Mouse (Mus musculus): ENCODE data around the gene Nthl1. TPM values are rescaled to one million over a fixed set of nuclear protein-coding genes. Genes with fewer than 3 reads are reported as not detected.
"Not testable (repeated sequence)": the region's sequence is repeated elsewhere in the genome, so short reads cannot be mapped to it uniquely, and the experiment has no call there.

Nthl1 gene
- total and polyA plus RNA-seq, 2 experiments: 8.1 to 11.5 TPM

GRCm38 (mm10) chr17:24651835-24652234 lies 19.4 kb downstream of the Nthl1 start:
- H3K79me2 ChIP-seq (ENCODE audit: control insufficient read depth, insufficient read depth, low read length): peaks cover 10% of the 10 kb centered on the region; the same call in 1 of the 2 replicates
- peaks cover 10% of the 10 kb centered on the region for H3K4me1 ChIP-seq (ENCODE audit: control insufficient read depth, insufficient read depth, low read length)
- H3K27ac ChIP-seq (replicated peaks; ENCODE audit: insufficient read depth, low read depth, low read length): no peak overlapping the region
- no peaks in the 10 kb centered on the region for H3K36me3 ChIP-seq (ENCODE audit: control insufficient read depth, insufficient read depth, low read length)
- TF ChIP-seq CTCF (IDR thresholded peaks at IDR 0.05; ENCODE audit: low read depth, low read length) (no peak), POLR2A (IDR thresholded peaks at IDR 0.05; ENCODE audit: extremely low read depth, insufficient read depth, low read length) (no peak)
- WGBS: 78% methylated on average over 3 of the region's 3 CpGs
- H3K9ac ChIP-seq (ENCODE audit: low read depth, low read length): no peak overlapping the region
- H3K27me3 ChIP-seq (ENCODE audit: control insufficient read depth, insufficient read depth, low read length): no peaks in the 10 kb centered on the region
- H3K4me3 ChIP-seq (ENCODE audit: insufficient read depth, low read depth, low read length): no peak overlapping the region
- DNase-seq (ENCODE audit: extremely low read depth, low read depth, low spot score): no peak

- Histone ChIP-seq H3K27ac (replicated peaks; ENCODE audit: insufficient read depth, low read depth, low read length) (no peak overlapping the region; the same call in 1 of the 2 replicates), H3K4me1 (ENCODE audit: control insufficient read depth, insufficient read depth, low read length) (peaks cover 14% of the 10 kb centered on the region), H3K9ac (ENCODE audit: low read depth, low read length) (peak overlapping the region; percentile 29; the same call in 1 of the 2 replicates), H3K36me3 (ENCODE audit: control insufficient read depth, insufficient read depth, low read length) (no peaks in the 10 kb centered on the region), H3K79me2 (ENCODE audit: control insufficient read depth, insufficient read depth, low read length) (peaks cover 7% of the 10 kb centered on the region; the same call in 1 of the 2 replicates), H3K4me3 (ENCODE audit: insufficient read depth, low read depth, low read length) (no peak overlapping the region), H3K27me3 (ENCODE audit: control insufficient read depth, insufficient read depth, low read length) (peaks cover 5% of the 10 kb centered on the region)
- TF ChIP-seq CTCF (IDR thresholded peaks at IDR 0.05; ENCODE audit: low read depth, low read length) (peak; percentile 96), POLR2A (IDR thresholded peaks at IDR 0.05; ENCODE audit: extremely low read depth, insufficient read depth, low read length) (no peak)
- 8% methylated on average over 19 of the region's 19 CpGs for WGBS
- peak; percentile 87 for DNase-seq (ENCODE audit: extremely low read depth, low read depth, low spot score)
These were observed 21.7 kb downstream of the Nthl1 start for GRCm38 (mm10) chr17:24653967-24654710.

- Histone ChIP-seq H3K27me3 (ENCODE audit: control insufficient read depth, insufficient read depth, low read length) (peaks cover 5% of the 10 kb centered on the region), H3K4me3 (ENCODE audit: insufficient read depth, low read depth, low read length) (no peak overlapping the region), H3K27ac (replicated peaks; ENCODE audit: insufficient read depth, low read depth, low read length) (no peak overlapping the region), H3K9ac (ENCODE audit: low read depth, low read length) (no peak overlapping the region), H3K4me1 (ENCODE audit: control insufficient read depth, insufficient read depth, low read length) (peaks cover 14% of the 10 kb centered on the region), H3K79me2 (ENCODE audit: control insufficient read depth, insufficient read depth, low read length) (peaks cover under 1% of the 10 kb centered on the region; the same call in 1 of the 2 replicates), H3K36me3 (ENCODE audit: control insufficient read depth, insufficient read depth, low read length) (no peaks in the 10 kb centered on the region)
- no peak for DNase-seq (ENCODE audit: extremely low read depth, low read depth, low spot score)
- TF ChIP-seq POLR2A (IDR thresholded peaks at IDR 0.05; ENCODE audit: extremely low read depth, insufficient read depth, low read length) (no peak), CTCF (IDR thresholded peaks at IDR 0.05; ENCODE audit: low read depth, low read length) (no peak)
- WGBS: 66% methylated on average over 4 of the region's 4 CpGs
These were observed 22.5 kb downstream of the Nthl1 start for GRCm38 (mm10) chr17:24654969-24655368.

DNA sequence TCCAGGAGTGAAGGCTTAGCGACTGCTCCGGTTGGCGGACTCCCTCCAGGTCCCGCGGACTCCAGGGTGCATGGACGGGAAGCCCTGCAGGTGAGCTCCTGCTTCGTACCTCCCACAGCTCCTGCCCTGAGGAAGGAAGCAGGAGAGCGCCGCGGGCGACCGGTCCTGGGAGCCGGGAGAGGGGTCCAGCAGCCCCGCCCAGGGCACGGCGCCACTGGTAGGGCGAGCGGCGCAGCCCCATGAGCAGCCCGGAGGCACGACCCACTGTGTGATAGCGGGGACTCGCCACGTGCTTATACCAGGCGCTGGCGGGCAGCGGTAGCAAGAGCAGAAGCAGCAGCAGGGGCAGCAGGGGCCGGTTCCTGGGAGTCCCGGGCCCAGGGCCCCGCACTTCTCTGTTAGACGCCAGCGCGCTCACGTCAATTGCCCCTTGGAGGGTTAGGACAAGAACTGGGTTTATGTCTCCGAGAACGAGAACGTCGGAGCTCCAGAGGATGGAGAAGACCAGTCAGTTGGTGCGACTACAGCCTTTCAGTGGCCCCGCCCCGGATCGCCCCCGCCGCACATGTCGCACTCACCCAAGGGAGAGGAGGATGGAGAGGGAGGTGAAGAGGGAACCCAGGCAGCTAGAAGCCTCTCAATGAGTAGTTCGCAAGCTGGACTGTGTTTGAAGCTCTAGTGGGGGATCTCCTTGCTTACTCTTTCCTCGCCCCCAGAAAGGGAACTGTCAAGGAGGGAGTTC lies 25.7 kb downstream of the Nthl1 start, which contains the start of gene Npw:
Gene Npw (minus strand): TSS at position 441 of the 742 bp plus-strand sequence.
- H3K27ac ChIP-seq (replicated peaks; ENCODE audit: insufficient read depth, low read depth, low read length): no peak within 1 kb of the TSS
- H3K9ac ChIP-seq (ENCODE audit: low read depth, low read length): peak within 1 kb of the TSS; percentile 26; the same call in 1 of the 2 replicates
- no peak for DNase-seq (ENCODE audit: extremely low read depth, low read depth, low spot score)
- WGBS: 11% methylated on average over 47 of the region's 47 CpGs
- H3K79me2 ChIP-seq (ENCODE audit: control insufficient read depth, insufficient read depth, low read length): no peaks in the 10 kb centered on the region
- TF ChIP-seq POLR2A (IDR thresholded peaks at IDR 0.05; ENCODE audit: extremely low read depth, insufficient read depth, low read length): no peak
- TF ChIP-seq CTCF (IDR thresholded peaks at IDR 0.05; ENCODE audit: low read depth, low read length): no peak
- H3K4me3 ChIP-seq (ENCODE audit: insufficient read depth, low read depth, low read length): peak within 1 kb of the TSS; percentile 8; the same call in 1 of the 2 replicates
- H3K4me1 ChIP-seq (ENCODE audit: control insufficient read depth, insufficient read depth, low read length): peaks cover 7% of the 10 kb centered on the region
- no peaks in the 10 kb centered on the region for H3K36me3 ChIP-seq (ENCODE audit: control insufficient read depth, insufficient read depth, low read length)
- H3K27me3 ChIP-seq (ENCODE audit: control insufficient read depth, insufficient read depth, low read length): peaks cover 5% of the 10 kb centered on the region

- not testable (repeated sequence) for H3K36me3 ChIP-seq (ENCODE audit: control insufficient read depth, insufficient read depth, low read length); H3K27me3 ChIP-seq (ENCODE audit: control insufficient read depth, insufficient read depth, low read length); H3K9ac ChIP-seq (ENCODE audit: low read depth, low read length); H3K4me3 ChIP-seq (ENCODE audit: insufficient read depth, low read depth, low read length); H3K27ac ChIP-seq (replicated peaks; ENCODE audit: insufficient read depth, low read depth, low read length); DNase-seq (ENCODE audit: extremely low read depth, low read depth, low spot score)
- H3K4me1 ChIP-seq (ENCODE audit: control insufficient read depth, insufficient read depth, low read length): peaks cover 15% of the 10 kb centered on the region
- 65% methylated on average over 7 of the region's 7 CpGs for WGBS
- peaks cover 16% of the 10 kb centered on the region; the same call in 1 of the 2 replicates for H3K79me2 ChIP-seq (ENCODE audit: control insufficient read depth, insufficient read depth, low read length)
These were observed 34.5 kb downstream of the Nthl1 start for GRCm38 (mm10) chr17:24667011-24667410.
